Mouse (Mus musculus) intestine, embryonic 14.5 days (tissue): ENCODE data around the gene Gm49361. TPM values are rescaled to one million over a fixed set of nuclear protein-coding genes. Genes with fewer than 3 reads are reported as not detected.

Experiments
- polyA plus RNA-seq: library from polyadenylated mRNA; unstranded; fragments of >200 nt; fragmentation: Nextera tagmentation; extraction: Ambion mirVana; gene quantifications from 2 replicates; pipeline ENCODE4 v1.2.1, GENCODE M21; 2014

Gm49361 gene
- polyA plus RNA-seq, 1 experiment from 2014 or later, result not detected

Other genes starting within 250 kb of the Gm49361 start
- 4.7 and 5.4 TPM in 2 replicates for gene Il17d, start 221.3 kb downstream of the Gm49361 start, polyA plus RNA-seq
- gene Eef1akmt1, start 174.5 kb downstream of the Gm49361 start, polyA plus RNA-seq, result 106 and 111 TPM in 2 replicates
- 34.9 and 37.6 TPM in 2 replicates for gene Xpo4, start 80.7 kb downstream of the Gm49361 start, polyA plus RNA-seq
- gene Lats2, start 12.3 kb upstream of the Gm49361 start, polyA plus RNA-seq, result 20.5 and 21.7 TPM in 2 replicates
- gene Sap18, start 52.1 kb upstream of the Gm49361 start, polyA plus RNA-seq, result 18.2 and 31.9 TPM in 2 replicates
- 30.2 and 32.5 TPM in 2 replicates for gene Ska3, start 80.1 kb upstream of the Gm49361 start, polyA plus RNA-seq
- 192 and 199 TPM in 2 replicates for gene Mrpl57, start 80.1 kb upstream of the Gm49361 start, polyA plus RNA-seq
- gene Zdhhc20, start 144.2 kb upstream of the Gm49361 start, polyA plus RNA-seq, result 56.9 and 63.6 TPM in 2 replicates